Mouse (Mus musculus) lung, postnatal 0 days (tissue): ENCODE measurements around the gene Pole3.

Source experiments
- CTCF ChIP-seq: IDR thresholded peaks from 2 replicates; pipeline ENCODE4 v1.5.1; 2016; ENCODE audit warnings: antibody characterized with exemption, mild to moderate bottlenecking
- EP300 ChIP-seq: IDR thresholded peaks from 2 replicates; pipeline ENCODE4 v1.6.1; 2016; ENCODE audit warnings: antibody characterized with exemption, mild to moderate bottlenecking, control low read depth

GRCm38 (mm10) chr4:62519122-62519848 lies 5.6 kb downstream of the Pole3 start:
- no peak for TF ChIP-seq CTCF
- no peak for TF ChIP-seq EP300
